Mouse (Mus musculus) kidney, postnatal 14 days (tissue): ENCODE measurements around the gene Slc25a48.

Experiments used
- DNase-seq: peaks from one replicate; pipeline ENCODE4 v3.0.0; 2022; ENCODE audit warnings: mixed read lengths

Slc25a48 gene

DNA sequence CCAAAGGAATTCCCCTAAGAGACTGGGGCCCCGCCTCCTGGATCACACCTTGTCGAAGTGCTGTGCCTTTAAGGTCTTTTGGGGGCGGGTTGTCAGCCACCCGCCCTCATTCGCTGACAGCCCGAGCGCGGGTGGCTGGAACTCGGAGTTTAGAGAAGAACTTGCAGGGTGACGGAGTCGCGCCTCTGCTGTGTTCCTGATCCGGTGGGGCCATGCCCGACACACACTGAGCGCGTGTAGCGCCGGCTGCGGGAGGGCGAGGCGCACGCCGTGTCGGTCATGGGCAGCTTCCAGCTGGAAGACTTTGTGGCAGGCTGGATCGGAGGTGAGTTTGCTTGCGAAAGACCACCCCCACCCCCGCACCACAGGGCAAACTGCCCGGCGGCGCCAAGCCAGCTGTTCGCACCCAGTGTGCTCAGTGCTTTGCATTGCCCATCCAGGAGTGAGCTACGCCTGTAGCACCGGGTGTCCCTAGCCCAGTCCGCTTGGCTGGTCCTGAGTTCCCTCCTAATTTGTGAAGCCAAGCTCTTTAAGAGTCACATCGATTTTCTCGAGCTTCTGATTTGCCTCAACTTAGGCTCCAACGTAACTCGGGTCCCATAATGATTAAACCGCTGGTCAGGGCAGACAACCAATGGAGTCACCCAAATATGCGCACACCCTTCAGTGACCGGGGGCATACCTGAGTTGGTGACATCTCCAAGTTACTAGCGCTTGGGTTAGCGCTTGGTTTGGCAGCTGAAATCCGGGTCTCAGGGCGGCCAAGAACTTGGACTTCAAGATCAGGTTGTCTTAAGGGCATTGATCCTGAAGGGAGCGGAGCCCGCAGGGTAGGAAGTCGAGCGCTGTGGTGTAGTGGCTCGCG, at the start of gene Slc25a48:
Gene Slc25a48, plus strand, starts transcription at position 145 of the 865 bp plus-strand sequence.
- DNase-seq = peak; percentile 72

DNA sequence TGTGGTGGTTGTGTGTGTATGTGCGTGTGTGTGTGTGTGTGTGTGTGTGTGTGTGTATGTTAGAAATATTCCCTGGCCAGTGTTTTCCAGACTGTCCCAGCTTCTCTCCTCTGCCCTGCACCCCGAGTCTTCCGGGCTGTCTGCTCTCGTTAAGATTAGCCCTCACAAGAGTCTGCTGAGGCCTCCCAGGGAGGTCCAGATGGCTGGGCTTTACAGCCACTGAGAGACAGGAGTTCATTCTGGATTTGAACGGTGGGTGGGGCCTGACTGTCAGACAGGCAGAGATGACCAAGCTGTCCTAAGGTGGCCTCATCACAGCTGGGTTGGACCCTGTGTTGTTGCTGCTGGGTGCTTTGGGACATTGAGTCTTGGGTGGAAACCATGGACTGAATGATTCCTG, 40.6 kb upstream of the Slc25a48 start:
- DNase-seq = peak; percentile 54

DNA sequence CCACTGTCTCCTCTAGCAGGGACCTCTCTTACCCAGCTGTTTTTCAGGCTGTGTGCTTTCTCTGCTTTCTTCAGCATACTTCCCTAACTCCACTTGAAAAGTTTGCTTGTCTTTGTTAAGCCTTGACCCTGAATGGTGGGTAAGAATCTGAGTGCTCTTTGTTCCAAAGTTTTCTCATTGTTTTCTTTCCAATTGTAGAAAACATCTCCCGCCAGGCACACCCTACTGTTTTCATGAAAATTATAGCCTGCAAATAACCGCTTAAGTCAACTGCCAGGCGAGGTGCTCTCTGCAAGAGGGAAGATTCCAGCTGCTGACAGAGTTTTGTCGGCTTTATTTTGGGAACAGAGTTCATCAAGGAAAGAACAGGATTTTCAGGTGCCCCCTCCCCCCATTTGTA, 37.0 kb upstream of the Slc25a48 start:
- no peak for DNase-seq

DNA sequence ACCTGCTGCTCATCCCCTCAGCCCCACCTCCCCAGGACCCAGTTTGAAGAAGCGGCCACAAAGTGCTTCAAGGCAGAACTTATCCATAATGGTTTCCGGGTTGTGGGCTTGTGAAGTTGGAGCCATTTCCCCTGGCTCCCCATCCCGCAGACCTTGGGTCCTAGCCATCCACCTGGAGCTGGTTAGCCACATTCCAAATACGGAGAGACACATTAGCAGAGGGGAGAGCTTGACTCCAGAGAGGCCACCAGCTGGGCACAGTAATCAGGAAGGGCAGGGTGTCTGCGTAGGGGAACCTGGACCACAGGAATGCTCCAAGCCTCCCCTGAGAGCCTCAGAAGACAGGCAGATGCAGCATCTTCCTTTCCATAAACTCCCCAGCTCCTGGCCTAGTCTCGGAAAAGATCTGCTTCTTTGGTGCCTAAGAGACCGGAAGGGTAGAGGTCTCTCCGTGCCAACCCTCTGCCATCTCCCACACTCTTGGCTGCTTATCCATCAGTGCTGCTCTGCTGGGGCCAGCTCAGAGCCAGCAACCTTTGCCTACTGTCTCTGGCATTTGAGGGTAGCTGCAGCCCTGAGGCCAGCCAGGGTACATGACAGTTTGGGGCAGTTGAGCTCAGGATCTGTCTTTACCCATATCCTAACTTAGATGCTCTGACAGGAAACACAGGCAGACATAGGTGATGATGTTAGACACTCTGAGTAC, 34.6 kb upstream of the Slc25a48 start:
- DNase-seq = no peak

DNA sequence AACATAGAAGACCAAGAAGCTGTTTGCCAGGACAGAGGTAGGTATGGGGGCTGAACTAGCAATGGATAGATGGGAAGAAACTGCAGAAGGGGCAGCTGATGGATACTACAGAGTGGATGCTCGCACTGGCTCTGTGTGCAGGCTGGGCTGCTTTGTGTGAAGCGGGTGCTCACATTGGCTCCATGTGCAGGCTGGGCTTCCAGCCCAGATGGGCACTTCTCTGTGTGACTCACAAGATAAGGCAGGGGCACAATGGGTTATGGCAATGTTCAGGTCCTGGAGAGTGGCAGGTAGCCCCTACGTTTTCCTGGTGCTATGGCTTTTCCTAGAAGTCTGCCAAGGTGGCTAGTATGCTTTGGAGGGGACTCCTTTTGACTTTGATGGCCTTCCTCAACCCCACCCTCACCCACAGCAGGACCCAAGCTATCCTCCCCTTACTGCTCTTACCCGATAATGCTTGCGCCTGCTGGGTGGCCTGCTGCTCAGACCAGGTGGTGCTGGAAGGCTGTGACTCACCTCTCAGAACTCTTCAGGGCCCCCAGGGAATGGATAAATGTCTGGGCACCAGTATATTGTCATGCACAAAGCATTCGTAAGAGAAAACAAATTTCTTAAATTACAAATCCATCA, 33.5 kb upstream of the Slc25a48 start:
- DNase-seq = no peak

DNA sequence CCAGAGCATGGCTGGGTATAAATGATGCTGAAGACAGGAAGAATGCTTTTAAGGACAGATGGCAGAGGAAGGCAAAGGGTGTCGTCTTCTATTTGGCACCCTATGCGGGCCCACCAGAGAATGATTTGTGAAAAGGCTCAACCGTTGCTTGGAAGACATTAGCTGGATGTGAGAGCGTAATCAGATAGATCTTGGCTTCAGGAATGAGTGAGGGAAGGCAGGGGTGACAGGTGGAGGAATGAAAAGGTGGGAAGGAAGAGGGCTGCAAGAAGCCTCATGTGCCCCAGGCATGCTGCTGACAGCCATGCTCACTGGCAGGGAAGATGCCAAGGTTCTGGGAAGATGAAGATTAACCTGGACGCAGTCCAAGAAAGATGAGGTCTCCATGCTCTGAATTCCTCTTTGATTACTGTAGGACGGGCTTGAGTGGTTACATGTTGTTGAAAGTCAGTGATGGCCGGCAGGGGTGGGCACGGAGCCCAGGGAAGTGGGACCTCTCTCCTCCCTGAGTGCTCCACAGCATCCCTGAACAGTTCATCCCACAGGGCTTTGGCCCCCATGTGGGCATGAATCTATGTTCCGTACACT, 25.8 kb upstream of the Slc25a48 start:
- DNase-seq = no peak

DNA sequence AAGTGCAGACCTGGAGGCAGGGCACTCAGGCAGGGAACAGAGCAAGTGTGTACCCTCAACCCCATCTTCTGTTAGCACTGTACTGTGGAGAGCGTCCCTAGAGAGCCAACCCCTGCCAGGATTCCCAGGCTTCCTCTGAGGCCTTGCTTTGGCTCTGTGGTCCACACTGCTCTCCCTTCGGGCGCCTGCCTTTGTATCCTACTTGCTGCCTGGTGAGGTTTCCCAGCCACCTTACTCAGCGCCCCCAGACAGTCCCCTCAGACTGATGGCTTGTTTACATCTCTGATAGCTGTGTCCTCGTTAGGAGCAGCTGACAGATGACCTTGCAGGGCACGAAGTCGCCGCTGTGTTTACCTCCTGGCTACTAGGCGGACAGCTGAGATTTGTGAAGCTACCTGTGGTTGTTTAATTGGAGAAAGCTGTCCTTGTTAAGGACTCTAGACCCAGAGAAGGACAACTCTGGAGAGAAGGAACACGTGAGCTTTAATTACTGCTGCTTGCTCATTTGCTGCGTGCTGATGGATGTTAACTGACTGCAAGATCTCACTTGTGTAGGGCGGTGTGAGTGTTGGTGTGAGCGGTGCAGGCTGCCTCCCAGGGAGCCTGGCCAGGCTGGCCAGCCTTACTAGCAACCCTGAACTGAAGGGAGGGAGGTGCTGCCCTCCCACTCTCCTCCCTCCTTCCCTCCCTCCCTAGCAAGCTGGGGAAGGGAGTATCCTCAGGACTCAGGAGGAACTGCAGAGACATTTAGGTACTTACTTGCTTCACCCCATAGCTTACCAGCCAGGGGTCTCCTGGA, 19.3 kb upstream of the Slc25a48 start:
- DNase-seq = no peak

DNA sequence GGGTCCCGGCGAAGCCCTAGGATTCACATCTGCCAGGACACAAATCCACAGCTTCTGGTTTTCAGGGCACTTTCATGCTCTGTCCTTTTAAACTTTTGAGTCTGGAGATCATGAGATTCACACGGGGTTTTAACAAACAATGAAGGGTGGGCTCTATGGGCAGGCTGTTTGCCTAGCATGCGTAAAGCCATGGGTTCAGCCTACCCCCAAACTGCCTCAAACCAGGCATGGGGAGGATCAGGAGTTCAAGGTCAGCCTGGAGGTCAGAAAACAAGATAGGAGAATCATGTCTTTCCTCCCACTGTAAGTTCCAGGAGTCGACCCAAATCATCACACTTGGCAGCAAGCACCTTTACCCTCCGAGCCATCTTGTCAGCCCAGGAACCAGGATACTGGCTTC, 18.6 kb upstream of the Slc25a48 start:
- no peak for DNase-seq

DNA sequence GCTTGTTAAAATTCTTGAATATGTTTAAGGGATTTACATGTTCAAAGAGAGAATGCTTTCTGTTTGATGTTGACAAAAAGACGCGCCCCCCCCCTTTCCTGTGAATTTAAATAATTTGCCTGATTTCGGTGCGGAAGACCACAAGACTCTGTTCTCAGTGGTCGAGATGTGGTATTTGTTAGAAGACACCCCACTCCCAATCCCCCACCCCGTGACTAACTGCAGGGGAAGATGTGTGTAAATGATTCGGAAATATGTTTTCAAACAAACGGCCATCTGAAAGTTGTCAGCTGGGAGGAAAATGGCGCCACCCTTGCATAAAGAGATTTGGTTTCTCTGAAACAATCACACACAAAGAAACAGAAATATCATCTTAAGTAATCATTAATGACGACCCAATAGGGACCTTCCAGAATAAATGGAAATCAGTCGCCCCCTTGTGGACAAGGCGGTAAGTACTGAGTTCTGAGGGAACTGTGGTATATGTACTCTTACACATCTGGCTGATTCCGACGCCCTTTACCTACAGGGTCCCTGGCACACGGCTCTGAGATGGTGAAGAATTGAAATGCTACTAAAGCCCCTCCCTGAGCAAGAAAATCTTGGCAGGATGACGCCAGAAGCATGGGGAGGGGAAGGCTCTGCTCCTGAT, 16.0 kb upstream of the Slc25a48 start:
- DNase-seq = peak; percentile 77

DNA sequence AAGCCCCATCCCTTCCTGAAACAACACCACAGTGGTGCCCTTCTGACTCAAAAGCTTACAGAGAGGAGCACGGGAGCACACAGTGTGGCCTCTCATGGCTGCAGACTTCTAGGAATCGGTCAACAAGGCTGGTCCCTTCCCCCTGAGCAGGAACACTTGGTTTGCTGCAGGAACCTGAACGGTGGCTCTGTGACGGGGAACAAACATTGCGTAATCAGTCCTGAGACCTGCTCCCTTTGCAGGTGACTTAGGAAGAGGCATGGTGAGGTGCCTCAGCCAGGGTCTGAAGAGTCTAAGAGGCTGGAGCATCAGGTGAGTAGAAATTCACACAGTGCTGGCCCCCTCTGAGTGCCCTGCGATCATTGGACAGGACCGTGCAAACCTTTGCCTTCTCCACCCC, 12.2 kb upstream of the Slc25a48 start:
- no peak for DNase-seq

DNA sequence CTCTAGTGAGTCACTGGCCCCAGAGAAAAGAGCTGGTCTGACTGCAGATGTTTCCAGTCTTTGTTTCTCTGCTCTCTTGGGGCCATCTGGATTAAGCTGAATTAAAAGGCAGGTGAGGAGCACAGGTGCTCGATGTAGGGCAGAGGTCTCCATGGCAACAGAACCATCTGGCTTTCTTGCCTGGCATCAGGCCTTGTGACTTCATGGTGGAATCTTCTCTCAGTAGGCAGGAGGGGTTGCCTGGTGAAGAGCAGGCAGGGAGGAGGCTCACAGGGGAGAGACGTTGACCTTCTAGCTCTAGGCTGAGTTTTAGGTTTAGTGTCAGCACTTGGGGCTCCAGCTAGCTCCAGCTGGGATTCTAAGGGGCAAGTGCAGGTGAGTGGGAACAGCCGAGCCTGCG, 11.8 kb upstream of the Slc25a48 start, which contains the start of gene Gm3045:
Gene Gm3045, plus strand, starts transcription at position 230 of the 400 bp plus-strand sequence.
- no peak for DNase-seq

DNA sequence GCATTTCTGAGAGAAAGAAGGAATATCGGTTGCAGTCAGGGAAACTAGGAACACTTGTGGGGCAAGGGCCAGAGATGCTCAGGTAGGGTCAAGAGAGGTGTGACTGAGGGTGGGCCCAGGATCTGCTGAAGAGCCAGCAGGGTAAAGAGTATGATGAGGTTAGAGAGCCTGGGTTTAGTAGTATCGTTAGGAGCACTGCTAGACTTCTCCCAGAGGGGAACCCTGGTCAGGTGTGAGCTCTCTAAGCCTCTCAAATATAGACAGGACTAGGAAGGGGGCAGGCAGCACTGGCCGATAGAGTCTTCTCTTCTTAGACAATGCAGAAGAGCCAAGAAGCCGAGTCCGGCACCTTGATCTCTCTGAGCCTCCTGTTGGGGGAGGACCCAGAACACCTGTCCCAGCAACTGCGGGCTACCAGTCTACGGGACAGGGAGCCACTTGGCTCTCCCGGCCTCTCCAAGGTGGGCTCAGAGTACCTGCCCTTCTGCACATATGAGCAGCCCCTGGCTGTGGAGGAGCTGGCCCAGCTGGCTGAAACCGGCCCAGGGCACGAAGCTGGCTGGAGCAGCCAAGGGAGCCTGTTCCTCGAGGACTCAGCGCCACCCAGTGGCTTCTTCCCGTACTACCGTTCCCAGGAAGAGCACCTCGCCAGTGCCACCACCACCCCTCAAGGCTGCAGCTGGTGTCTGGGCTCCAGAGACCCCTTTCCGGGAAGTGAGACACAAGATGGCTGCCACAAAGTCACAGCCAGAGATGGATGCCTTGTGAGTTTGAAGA, 9.2 kb upstream of the Slc25a48 start:
- peak; percentile 81 for DNase-seq

DNA sequence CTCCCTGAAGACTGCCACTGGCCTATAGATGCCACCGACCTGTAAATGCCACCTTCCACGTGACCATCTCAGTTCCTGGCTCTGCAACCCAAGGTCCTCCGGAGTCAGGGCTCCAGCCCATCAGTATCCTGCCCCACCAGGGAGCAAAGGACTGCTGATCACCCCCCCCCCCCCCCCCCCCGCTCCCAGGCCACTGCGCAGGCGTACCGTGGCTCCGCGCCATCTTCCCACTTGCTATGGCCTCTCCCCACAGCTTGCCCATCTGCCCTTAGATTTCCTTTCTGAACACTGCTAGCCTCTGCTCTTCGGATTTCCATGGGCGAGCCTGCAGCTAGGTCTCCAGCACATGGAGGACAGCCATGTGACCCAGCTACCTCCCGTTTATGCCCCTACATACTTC, 5.7 kb upstream of the Slc25a48 start:
- DNase-seq = no peak

DNA sequence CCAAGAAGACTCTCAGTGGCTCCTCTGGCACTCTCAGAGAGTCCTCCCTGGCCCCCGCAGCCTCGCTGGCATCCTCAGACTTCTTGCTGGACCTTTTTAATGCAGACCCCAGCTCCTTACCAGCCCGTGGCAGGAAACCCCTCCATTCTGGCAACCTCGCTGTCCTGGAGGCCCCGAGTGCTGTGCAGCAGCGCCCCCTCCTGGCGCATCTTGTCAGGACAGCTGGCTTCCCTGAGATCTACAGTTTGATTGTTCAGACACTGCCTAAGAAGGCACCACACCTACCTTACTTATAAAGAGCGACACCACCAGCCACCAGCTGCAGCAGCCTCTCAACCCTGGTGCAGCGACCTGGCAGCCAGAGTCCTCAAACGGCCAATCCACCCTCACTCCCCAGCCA, 4.7 kb upstream of the Slc25a48 start:
- peak; percentile 58 for DNase-seq

DNA sequence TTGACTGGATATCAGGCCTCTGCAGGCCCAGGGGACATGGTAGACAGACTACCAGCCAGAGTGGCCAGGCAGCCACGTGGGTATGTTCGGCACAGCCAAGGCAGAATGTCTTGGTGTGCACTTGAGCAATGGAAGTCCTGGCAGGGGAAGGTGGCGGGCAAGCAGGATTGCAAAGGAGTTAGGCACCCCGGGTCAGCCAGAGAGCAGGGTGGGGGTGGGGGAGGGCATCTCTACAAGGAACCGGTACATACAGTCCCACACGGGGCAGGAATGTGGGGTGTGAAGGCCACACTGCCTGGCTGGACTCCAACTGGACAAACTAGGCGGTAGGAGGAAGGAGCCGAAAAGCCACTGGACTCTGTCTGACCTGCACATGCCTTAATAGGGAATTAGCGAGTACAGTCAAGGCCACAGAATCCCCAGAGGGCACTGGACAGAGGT, 3.8 kb upstream of the Slc25a48 start:
- peak; percentile 81 for DNase-seq

DNA sequence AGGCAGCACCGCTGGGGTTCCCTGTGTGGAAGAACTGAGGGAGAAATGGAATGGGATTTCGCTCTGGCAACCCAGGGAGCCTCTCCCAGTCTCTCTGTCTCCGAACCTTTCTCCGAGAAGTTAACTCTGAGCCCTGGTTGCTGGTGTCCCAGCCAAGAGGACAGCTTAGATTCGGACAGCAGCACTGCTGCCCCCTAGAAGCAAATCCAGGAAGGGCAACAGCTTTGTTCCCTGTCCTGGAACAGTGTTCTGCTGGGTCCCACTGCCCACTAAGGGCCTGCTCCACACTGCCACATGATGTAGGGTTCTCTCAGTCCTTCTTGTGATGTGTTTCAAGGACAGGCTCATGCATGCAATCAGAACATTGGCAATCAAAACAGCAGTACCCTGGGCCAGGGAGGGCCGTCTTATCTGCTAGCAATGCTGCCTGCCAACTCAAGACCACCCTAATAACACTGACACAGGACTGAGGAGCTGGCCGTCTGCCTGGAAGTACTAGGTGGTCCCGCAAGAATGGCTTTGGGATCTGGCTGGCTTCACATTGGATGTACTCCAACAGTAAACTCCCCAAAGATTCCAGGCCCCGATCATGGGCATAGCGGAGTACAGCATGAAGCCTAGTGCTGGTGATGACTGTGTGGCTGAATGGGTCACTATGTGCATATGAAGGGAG, 2.4 kb upstream of the Slc25a48 start:
- DNase-seq = no peak

DNA sequence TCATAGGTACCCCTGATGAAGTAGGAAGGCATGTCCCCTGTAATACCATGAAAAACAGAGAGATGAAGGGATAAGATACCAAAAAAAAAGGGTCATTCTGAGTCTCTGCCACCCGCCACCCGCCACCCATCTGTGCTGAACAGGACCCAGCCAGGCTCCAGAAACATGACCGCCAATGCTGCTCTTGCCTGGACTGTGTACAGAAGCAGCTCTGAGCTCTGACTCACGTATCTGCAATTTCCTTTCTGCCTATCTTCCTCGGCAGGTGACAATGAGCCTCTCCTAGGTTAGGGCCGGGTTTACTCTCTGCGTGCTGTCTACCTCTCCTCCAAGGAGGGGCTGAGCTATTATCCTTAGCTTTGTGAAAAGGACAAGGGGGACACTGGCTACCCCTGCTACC, 5.3 kb downstream of the Slc25a48 start:
- DNase-seq = no peak

DNA sequence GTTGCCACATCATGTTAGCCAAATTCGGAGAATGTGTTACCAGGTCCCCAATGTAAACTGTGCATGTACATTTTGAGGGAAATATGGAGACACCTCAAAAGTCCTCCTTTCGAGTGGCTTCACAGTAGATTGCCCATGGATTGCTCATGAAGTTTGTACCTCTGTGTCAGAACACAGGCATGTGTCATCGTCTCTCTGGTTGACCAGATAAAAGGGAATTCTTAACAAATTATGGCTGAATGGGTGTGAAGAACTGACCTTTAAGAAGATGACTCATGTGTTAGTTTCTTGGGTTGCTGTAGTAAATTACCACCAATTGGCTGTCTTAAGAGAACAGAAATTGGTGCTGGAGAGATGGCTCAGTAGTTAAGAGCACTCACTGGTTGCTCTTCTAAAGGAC, 6.0 kb downstream of the Slc25a48 start:
- DNase-seq = no peak

DNA sequence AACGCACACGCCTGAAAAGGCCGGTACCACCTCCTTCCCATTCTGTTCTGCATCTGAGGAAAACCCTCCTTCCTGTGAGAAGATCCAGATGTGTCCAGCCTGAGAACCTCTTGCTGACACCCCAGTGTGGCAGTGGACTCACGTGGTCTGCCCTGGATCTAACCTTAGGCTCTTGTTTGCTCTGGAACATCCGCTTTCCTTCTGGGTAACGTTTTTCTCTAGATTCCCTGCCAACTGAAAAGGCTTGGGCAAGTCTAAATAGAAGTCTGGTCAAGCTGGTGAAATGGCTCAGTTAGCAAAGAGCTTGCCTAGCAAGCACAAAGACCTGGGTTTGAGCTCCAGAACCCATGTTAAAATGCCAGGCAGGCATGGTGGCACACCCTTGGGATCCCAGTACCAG, 6.8 kb downstream of the Slc25a48 start:
- no peak for DNase-seq

DNA sequence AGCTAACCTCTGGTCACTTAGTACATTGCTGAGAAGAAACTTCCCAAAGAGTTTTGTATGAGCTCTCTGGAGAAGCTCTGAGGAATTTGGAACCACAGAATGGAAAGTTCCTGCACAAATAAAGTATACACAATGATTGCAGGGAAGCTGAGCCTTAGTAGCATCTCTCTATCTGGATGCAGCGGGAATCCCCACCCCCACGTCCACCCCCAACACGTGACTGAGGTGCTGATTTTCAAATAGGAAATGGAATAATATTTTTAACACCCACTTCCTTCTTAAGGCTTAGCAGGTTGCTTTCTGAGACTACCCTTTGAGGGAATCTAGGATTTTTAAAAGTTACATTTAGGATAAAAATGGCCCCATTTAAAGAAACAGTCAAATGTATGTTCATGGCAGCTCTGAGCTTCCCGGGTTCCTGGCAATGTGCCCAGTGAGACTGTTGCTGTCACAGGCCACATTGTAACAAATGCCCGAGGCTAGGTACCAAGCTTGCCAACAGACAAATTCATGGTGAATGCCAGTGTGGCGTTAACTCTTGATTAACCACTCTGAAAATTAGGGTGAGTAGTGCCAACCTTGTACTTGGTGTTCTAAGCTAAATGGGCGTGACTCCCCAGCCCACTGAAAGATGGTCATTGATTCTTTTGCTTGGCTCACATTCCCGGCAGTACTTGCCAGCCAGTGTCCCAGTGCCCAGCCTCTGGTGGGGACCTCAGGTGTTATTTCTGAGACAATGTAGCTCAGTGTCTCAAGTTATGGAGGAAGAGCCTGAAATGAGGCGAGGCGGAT, 11.3 kb downstream of the Slc25a48 start:
- peak; percentile 59 for DNase-seq
